Comparison of ENCODE assay signal across 7 mouse cellular contexts in the genomic region with DNA sequence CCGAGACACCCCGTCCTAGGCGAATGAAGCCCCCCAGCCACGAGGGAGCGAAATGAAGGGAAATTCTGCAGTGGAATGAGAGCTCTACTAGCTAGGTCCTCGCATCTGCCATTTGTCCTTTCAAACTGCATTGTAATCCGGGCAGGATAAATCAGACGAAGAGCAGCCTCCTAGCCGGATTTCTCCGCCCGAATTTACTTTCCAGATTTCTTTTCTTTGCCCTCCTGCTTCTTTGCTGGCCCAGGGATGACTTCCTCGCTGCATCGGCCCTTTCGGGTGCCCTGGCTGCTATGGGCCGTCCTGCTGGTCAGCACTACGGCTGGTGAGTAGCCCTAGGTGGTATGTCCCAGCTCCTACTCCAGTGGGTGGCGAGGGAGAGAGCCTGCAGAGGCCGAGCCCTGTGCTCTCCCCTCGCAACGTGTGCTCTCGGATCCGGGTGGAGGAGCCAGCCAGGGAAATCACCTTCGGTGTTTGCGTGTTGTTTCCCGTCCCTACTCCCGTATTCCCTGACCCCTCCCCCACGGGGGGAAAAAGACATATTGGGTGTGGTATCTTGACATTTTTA. TPM values are rescaled to one million over a fixed set of nuclear protein-coding genes. Genes with fewer than 3 reads are reported as not detected.
A peak's percentile ranks its signal among the peaks of the same experiment; 100 is the strongest.
DNase-seq lines count a peak whose midpoint lies in the region; ATAC-seq lines count a peak whose summit lies in the region.

No protein-coding gene starts in this region.

- no peak for ATAC-seq in limb, embryonic 11.5 days (ENCODE audit: insufficient number of reproducible peaks, low FRiP score, low TSS enrichment, low read depth)
- no peak for ATAC-seq in midbrain, embryonic 12.5 days (ENCODE audit: low FRiP score, low read depth)

- H3K27me3 ChIP-seq in limb, embryonic 11.5 days (ENCODE audit: control insufficient read depth, insufficient read depth, low read length), result no peaks in the 10 kb centered on the region
- no peaks in the 10 kb centered on the region for H3K27me3 ChIP-seq in midbrain, embryonic 12.5 days

- H3K4me2 ChIP-seq in limb, embryonic 11.5 days (ENCODE audit: low read depth, severe bottlenecking), result peak overlapping the region; percentile 66
- peak overlapping the region; percentile 70 for H3K4me2 ChIP-seq in midbrain, embryonic 12.5 days (replicated peaks)

- peak overlapping the region; percentile 94 for H3K4me3 ChIP-seq in limb, embryonic 11.5 days (ENCODE audit: low read depth, low read length)
- H3K4me3 ChIP-seq in midbrain, embryonic 12.5 days, result peak overlapping the region; percentile 85

- 0% methylated on average over 27 of the region's 27 CpGs for WGBS in limb, embryonic 11.5 days
- under 1% methylated on average over 27 of the region's 27 CpGs for WGBS in midbrain, embryonic 12.5 days

- H3K36me3 ChIP-seq in limb, embryonic 11.5 days (ENCODE audit: control insufficient read depth, insufficient read depth, low read length), result no peaks in the 10 kb centered on the region
- peaks cover 9% of the 10 kb centered on the region for H3K36me3 ChIP-seq in midbrain, embryonic 12.5 days

- peak overlapping the region; percentile 92 for H3K9ac ChIP-seq in limb, embryonic 11.5 days (ENCODE audit: low read length)
- H3K9ac ChIP-seq in midbrain, embryonic 12.5 days (replicated peaks), result peak overlapping the region; percentile 91

- peak overlapping the region; percentile 98 for H3K27ac ChIP-seq in limb, embryonic 11.5 days (replicated peaks; ENCODE audit: low read depth, low read length)
- H3K27ac ChIP-seq in midbrain, embryonic 12.5 days (replicated peaks), result peak overlapping the region; percentile 99

- H3K4me1 ChIP-seq in limb, embryonic 11.5 days (ENCODE audit: control insufficient read depth, insufficient read depth, low read length), result peaks cover 7% of the 10 kb centered on the region; the same call in 1 of the 2 replicates
- H3K4me1 ChIP-seq in midbrain, embryonic 12.5 days, result peaks cover 21% of the 10 kb centered on the region

- peak; percentile 75 for DNase-seq in adrenal gland, adult 2 months
- DNase-seq in embryo, embryonic 11.5 days (ENCODE audit: low read depth, low spot score), result peak; percentile 22
- peak; percentile 16 to 44 for DNase-seq in gastrocnemius, postnatal 4 days (ENCODE audit: low spot score in 2 of 2)
- peak; percentile 44 for DNase-seq in kidney, adult 11 months
- peak; percentile 59 for DNase-seq in limb, embryonic 11.5 days (ENCODE audit: low spot score)
- peak; percentile 9 for DNase-seq in spleen, adult 12 weeks (ENCODE audit: low spot score)

- H3K9me3 ChIP-seq in limb, embryonic 11.5 days (ENCODE audit: control insufficient read depth, low read length), result no peaks in the 10 kb centered on the region
- no peaks in the 10 kb centered on the region for H3K9me3 ChIP-seq in midbrain, embryonic 12.5 days

RNA-seq across cellular contexts. Expression of a gene that starts 1.3 kb away (rescaled TPM):
- total RNA-seq in adrenal gland, adult 2 months (2021), result 10 to 100 TPM; 47.6 to 71.5 TPM
- polyA plus RNA-seq in adrenal gland, adult 2 months (2012; rRNA removed), result 4.2 and 7.3 TPM in 2 replicates
- total RNA-seq in gastrocnemius, postnatal 4 days (2021), result 10 to 100 TPM; 40.5 to 43.4 TPM
- polyA plus RNA-seq in limb, embryonic 11.5 days (2014; fragmentation: Nextera tagmentation; extraction: Ambion mirVana), result 11.2 and 11.8 TPM in 2 replicates
- polyA plus RNA-seq in midbrain, embryonic 12.5 days (2016; fragmentation: Nextera tagmentation; extraction: Ambion mirVana), result 12.3 and 12.8 TPM in 2 replicates

Comparison
In these comparisons a context has a peak if more than half of its experiments do, and no peak if none do; other contexts are left out.
1. DNase-seq: peak in every context shown above with its lines; median percentile 75 in adrenal gland, adult 2 months; 59 in limb, embryonic 11.5 days; 44 in kidney, adult 11 months; 30 in gastrocnemius, postnatal 4 days; 22 in embryo, embryonic 11.5 days; 9 in spleen, adult 12 weeks.